Mouse (Mus musculus) liver, postnatal 0 days (tissue): ENCODE data around the gene Rbm4.

ENCODE experiments used
- CTCF ChIP-seq: sonication (generic); IDR thresholded peaks from 2 replicates; pipeline ENCODE4 v1.5.1; 2016; ENCODE audit warnings: antibody characterized with exemption, low read depth
- EP300 ChIP-seq: IDR thresholded peaks from 2 replicates; pipeline ENCODE4 v1.6.1; 2016; ENCODE audit warnings: antibody characterized with exemption, low read depth, mild to moderate bottlenecking

- TF ChIP-seq EP300 (no peak), CTCF (no peak)
Observed at GRCm38 (mm10) chr19:4745057-4745456, 48.6 kb downstream of the Rbm4 start.
